Mouse (Mus musculus) urinary bladder, postnatal 14 days (tissue): ENCODE data around the gene Faap100.
"Not testable (repeated sequence)": the region's sequence is repeated elsewhere in the genome, so short reads cannot be mapped to it uniquely, and the experiment has no call there.

ENCODE experiments used
- DNase-seq: peaks from one replicate; pipeline ENCODE4 v3.0.0; 2021; ENCODE audit warnings: low spot score

Gene Faap100

GRCm38 (mm10) chr11:120378611-120379540, at the start of gene Faap100:
Gene Faap100, minus strand, starts transcription at chr11:120378764.
- DNase-seq = peak; percentile 91

GRCm38 (mm10) chr11:120426727-120427126, 48.2 kb upstream of the Faap100 start:
- no peak for DNase-seq

GRCm38 (mm10) chr11:120423569-120424295, 45.2 kb upstream of the Faap100 start:
- peak; percentile 60 for DNase-seq

- peak; percentile 7 for DNase-seq
These were observed 44.3 kb upstream of the Faap100 start for GRCm38 (mm10) chr11:120422651-120423568.

- DNase-seq = no peak
These were observed 40.0 kb upstream of the Faap100 start for GRCm38 (mm10) chr11:120418592-120418991.

- no peak for DNase-seq
These were observed 39.3 kb upstream of the Faap100 start for GRCm38 (mm10) chr11:120417852-120418251.

- DNase-seq = not testable (repeated sequence)
These were observed 35.1 kb upstream of the Faap100 start for GRCm38 (mm10) chr11:120413621-120414020.

- DNase-seq = no peak
These were observed 27.9 kb upstream of the Faap100 start for GRCm38 (mm10) chr11:120406445-120406844.

- DNase-seq = no peak
These were observed 27.3 kb upstream of the Faap100 start for GRCm38 (mm10) chr11:120405867-120406266.

GRCm38 (mm10) chr11:120404814-120405213, 26.2 kb upstream of the Faap100 start:
- no peak for DNase-seq

- DNase-seq = no peak
These were observed 20.8 kb upstream of the Faap100 start for GRCm38 (mm10) chr11:120399319-120399718.

- no peak for DNase-seq
These were observed 19.0 kb upstream of the Faap100 start for GRCm38 (mm10) chr11:120397602-120398001.

GRCm38 (mm10) chr11:120395661-120396060, 17.1 kb upstream of the Faap100 start:
- DNase-seq = no peak

- DNase-seq = no peak
These were observed 10.0 kb upstream of the Faap100 start for GRCm38 (mm10) chr11:120388580-120388979.

- DNase-seq = no peak
These were observed 8.6 kb upstream of the Faap100 start for GRCm38 (mm10) chr11:120387157-120387556.

- no peak for DNase-seq
These were observed 8.1 kb upstream of the Faap100 start for GRCm38 (mm10) chr11:120386632-120387031.

- no peak for DNase-seq
These were observed 3.9 kb upstream of the Faap100 start for GRCm38 (mm10) chr11:120382509-120382908.

- DNase-seq = no peak
These were observed 2.6 kb upstream of the Faap100 start for GRCm38 (mm10) chr11:120381157-120381556.

GRCm38 (mm10) chr11:120380271-120380670, 1.7 kb upstream of the Faap100 start:
- no peak for DNase-seq

- DNase-seq = peak; percentile 73
These were observed 443 bp downstream of the Faap100 start for GRCm38 (mm10) chr11:120378031-120378610.

- no peak for DNase-seq
These were observed 1.2 kb downstream of the Faap100 start for GRCm38 (mm10) chr11:120377337-120377736.
